Mouse (Mus musculus): ENCODE data around the gene Isl2. TPM values are rescaled to one million over a fixed set of nuclear protein-coding genes. Genes with fewer than 3 reads are reported as not detected.
A peak's percentile ranks its signal among the peaks of the same experiment; 100 is the strongest.

Gene Isl2
- total RNA-seq, 2 experiments from 2014 or later = not detected

- no peak for DNase-seq
- intact Hi-C loops (cut with DNase I) = no loop called here
Measured at GRCm38 (mm10) chr9:55545556-55546175, 7.2 kb downstream of the Isl2 start.

DNA sequence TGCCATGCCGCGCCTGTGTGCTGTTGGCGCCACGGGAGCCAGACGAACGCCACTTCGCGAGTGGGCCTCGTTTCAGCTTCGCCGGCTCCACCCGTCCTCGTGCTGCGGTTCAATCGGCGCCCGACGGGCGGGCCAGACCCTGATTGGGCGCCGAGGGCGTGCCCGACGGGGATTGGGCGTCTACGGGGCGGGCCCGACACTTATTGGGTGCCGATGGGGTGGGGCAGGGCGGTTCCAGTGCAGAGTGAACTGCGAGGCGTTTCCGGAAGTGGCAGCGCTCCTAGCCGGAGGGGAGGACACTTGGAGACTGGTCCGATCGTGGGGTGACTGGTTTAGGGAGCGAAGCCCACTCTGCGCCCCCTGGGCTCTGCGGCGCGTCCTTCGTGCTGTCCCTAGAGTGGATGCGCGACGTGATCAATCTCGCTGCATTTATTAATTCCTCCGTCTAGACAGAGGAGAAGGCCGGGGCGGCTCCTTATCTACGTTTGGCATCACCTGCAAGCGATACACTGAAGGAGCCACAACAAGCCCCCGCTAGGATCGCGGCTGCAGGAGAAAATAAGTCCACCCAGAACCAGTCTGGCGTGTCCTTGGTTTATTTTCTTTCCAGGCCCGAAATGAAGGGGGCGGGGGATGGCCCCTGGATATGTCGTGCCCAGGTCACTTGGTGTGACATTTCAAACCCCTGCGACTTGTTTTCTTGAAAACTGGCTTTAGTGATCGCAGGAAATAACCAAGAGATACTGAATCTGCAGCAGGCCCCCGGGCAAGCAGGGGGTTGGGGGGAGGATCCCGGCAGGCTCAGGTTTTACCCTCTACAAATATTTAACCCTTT, 7.9 kb downstream of the Isl2 start:
- DNase-seq = peak; percentile 37 to 54
- intact Hi-C loops (cut with DNase I) = no loop called here

- no peak for DNase-seq
- intact Hi-C loops (cut with DNase I) = no loop called here
Measured at GRCm38 (mm10) chr9:55548871-55549270, 10.4 kb downstream of the Isl2 start.

DNA sequence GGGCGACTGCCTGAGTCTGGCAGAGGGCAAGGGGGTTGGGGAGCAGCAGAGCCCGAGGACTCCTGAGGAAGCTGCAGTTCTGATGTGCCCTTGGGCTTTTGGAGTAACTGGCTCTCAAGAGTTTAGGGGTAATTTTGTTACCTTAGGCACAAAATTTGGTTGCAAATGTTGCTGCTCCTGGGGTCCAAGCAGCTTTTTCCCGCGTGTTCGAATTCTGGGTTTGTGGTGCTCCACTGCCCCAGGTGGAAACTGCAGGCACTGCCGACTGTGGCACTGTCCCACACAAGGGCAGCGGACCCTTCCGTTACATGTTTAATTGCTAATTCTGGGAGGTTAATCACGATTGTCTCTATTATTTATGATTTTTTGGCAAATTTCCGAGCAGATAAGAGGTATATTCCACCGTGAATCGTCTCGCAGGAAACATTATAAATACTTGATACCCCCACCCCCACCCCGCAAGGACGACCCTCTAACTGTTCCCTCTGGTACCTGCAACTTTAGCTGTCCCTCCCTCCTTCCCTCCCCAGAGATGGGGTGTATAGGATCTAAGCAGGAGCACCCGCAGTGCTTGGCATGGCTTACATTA, 10.9 kb downstream of the Isl2 start:
- intact Hi-C loops (cut with DNase I) = no loop called here
- peak in 1 of 2 experiments; percentile 6 for DNase-seq

DNA sequence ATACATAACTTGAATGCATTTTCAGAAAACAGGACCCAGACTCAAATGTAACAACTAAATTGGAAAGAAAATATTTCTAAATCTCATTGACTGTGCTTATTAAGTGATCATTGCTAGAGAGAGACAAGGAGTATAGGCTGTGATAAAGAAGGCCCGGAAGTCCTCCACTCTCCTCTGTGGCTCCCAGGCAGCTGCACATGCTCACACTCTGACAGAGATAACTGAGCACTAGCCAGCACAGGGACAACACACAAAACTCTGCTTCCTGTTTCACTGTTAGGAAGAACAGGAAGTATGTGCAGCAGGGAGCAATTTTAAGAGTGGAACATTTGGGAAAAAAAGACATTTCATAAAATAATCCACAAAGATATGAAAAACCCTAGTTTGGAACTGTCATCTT, 16.5 kb downstream of the Isl2 start:
- DNase-seq = peak; percentile 16 to 19
- intact Hi-C loops (cut with DNase I) = no loop called here

GRCm38 (mm10) chr9:55560960-55561359, 22.5 kb downstream of the Isl2 start:
- DNase-seq = no peak

DNA sequence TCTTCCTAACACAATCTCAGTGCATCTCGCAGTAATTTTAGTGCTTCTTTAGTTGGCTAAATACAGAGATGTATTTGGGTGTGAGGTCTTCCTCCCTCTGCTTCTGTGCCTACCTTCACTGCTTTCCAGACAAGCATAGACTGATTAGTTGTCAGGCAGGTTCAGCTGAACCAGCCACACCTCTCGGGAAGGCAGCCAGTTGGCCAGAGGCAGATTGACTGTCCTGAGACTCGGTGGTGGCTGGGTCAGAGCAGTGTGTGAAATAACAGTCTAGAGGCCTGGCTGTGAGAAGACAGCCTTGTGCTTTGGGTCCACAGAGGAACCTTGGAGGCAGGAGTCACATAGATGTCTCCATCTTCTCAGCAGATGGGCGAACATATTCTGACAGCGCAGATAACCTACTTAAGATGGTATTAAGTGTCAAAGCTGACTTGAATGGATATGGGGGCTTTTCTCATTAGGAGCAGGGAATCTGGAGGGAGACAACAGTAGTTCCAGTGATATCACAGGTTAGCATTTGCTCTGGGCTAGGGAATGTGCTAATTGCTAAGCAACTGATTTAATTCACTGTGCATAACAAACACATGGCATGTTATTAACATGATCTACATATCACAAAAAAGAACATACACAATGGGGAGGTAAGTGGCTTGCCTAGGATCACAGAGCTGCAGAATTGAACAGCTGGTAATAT, 30.1 kb downstream of the Isl2 start:
- peak; percentile 45 to 57 for DNase-seq
- intact Hi-C loops (cut with DNase I) = no loop called here

More at GRCm38 (mm10) chr9:55560960-55561359, 22.5 kb downstream of the Isl2 start:
- intact Hi-C loops (cut with DNase I) = no loop called here

- DNase-seq = no peak
- intact Hi-C loops (cut with DNase I) = no loop called here
Measured at GRCm38 (mm10) chr9:55571071-55571470, 32.6 kb downstream of the Isl2 start.

- DNase-seq = no peak
Measured at GRCm38 (mm10) chr9:55576571-55576970, 38.1 kb downstream of the Isl2 start.

GRCm38 (mm10) chr9:55581414-55581813, 42.9 kb downstream of the Isl2 start:
- intact Hi-C loops (cut with DNase I) = no loop called here
- no peak for DNase-seq

More at GRCm38 (mm10) chr9:55576571-55576970, 38.1 kb downstream of the Isl2 start:
- intact Hi-C loops (cut with DNase I) = no loop called here

GRCm38 (mm10) chr9:55586141-55586540, 47.7 kb downstream of the Isl2 start:
- no peak for DNase-seq
- intact Hi-C loops (cut with DNase I) = no loop called here

Other genes starting within 250 kb of the Isl2 start
- gene Nrg4, start 211.8 kb upstream of the Isl2 start, total RNA-seq (2021) = 1 to 10 TPM; 1.5 to 3.4 TPM
- under 1 TPM; 0.72 to 0.82 TPM for gene Tmem266, start 211.8 kb upstream of the Isl2 start, total RNA-seq (2021)
- gene Etfa, start 26.4 kb upstream of the Isl2 start, total RNA-seq (2021) = 100 to 1,000 TPM; 704 to 707 TPM

Data from heart, postnatal 10 days (tissue).